Mouse (Mus musculus): ENCODE measurements around the gene Trappc11. TPM values are rescaled to one million over a fixed set of nuclear protein-coding genes. Genes with fewer than 3 reads are reported as not detected.

Gene Trappc11
- polyA plus RNA-seq, 1 experiment from 2014 or later: 32.2 TPM

DNA sequence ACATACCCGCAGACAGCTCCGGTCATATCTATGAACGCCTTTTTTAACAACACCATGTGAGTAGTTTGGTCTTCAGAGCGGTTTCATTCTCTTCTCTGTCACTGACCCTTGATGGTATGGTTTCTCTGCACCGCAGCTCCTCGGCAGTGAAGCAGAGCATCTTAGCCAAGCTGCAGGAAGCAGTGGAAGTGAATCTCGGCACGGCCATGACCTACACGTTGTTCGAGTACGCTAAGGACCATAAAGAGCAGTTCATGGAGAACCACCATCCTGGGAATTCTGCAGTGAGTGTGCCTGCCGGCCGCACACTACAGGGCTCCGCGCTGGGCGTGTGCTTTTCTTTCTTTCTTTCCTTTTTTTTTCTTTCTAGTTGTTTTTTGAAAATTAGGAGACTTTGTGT lies 9.5 kb upstream of the Trappc11 start:
- peaks cover 74% of the 10 kb centered on the region for H3K36me3 ChIP-seq
- 90% methylated on average over 16 of the region's 16 CpGs for WGBS

DNA sequence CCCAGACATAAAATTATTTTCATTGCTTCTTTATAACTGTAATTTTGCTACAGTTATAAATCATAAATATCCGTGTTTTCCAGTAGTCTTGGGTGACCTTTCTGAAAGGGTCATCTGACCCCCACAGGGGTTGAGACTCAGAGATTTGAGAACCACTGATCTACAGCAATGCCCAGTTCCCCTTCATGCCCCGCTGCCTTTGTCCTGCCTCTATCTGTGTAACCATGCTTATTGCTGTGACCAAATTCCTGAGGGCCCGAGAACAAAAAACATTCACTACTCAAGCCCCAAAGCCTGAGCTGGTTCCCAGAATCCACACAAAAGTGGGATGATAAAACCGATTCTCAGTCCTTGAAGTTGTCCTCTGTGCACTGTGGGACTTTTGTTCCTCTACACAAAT lies 5.1 kb upstream of the Trappc11 start:
- H3K4me1 ChIP-seq: peaks cover 8% of the 10 kb centered on the region; the same call in 1 of the 2 replicates
- H3K4me3 ChIP-seq: no peak overlapping the region
- H3K36me3 ChIP-seq: peaks cover 37% of the 10 kb centered on the region
- WGBS: 84% methylated on average over 4 of the region's 4 CpGs
- no peaks in the 10 kb centered on the region for H3K27me3 ChIP-seq
- no peak overlapping the region for H3K27ac ChIP-seq
- no peak overlapping the region for H3K9ac ChIP-seq
- H3K9me3 ChIP-seq: no peaks in the 10 kb centered on the region
- no peak for ATAC-seq (ENCODE audit: insufficient number of reproducible peaks, insufficient read depth, low FRiP score, low TSS enrichment, low read depth)
- no peak overlapping the region for H3K4me2 ChIP-seq

More for the DNA sequence above, 9.5 kb upstream of the Trappc11 start:
- H3K27ac ChIP-seq: no peak overlapping the region
- no peak overlapping the region for H3K4me2 ChIP-seq
- no peaks in the 10 kb centered on the region for H3K4me1 ChIP-seq
- no peaks in the 10 kb centered on the region for H3K27me3 ChIP-seq
- H3K9ac ChIP-seq: no peak overlapping the region
- no peak for ATAC-seq (ENCODE audit: insufficient number of reproducible peaks, insufficient read depth, low FRiP score, low TSS enrichment, low read depth)
- no peak overlapping the region for H3K4me3 ChIP-seq
- H3K9me3 ChIP-seq: no peaks in the 10 kb centered on the region

DNA sequence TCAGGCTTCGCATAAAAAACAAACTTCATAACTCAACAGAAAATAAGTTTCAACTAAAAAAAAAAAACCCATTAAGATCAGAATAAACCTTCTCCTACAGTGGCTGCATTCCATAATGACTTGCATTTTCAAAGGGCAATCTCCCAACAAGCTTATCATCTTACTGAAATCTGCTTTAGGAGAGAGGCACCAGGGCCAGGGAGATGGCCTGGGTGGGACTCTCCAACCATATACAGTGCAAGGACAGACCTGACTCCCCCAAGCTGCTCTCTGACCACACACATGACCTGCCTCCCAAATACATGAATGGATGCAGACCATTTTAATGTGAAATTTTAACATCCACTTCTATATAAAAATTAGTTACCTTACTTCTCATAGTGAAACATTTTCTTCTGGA lies 5.2 kb downstream of the Trappc11 start:
- no peaks in the 10 kb centered on the region for H3K27me3 ChIP-seq
- H3K9me3 ChIP-seq: no peaks in the 10 kb centered on the region
- H3K27ac ChIP-seq: no peak overlapping the region
- H3K36me3 ChIP-seq: peaks cover 49% of the 10 kb centered on the region
- 96% methylated on average over 1 of the region's 1 CpGs for WGBS
- H3K4me1 ChIP-seq: peaks cover 10% of the 10 kb centered on the region
- no peak for ATAC-seq (ENCODE audit: insufficient number of reproducible peaks, insufficient read depth, low FRiP score, low TSS enrichment, low read depth)
- no peak overlapping the region for H3K4me3 ChIP-seq
- no peak overlapping the region for H3K4me2 ChIP-seq
- no peak overlapping the region for H3K9ac ChIP-seq

DNA sequence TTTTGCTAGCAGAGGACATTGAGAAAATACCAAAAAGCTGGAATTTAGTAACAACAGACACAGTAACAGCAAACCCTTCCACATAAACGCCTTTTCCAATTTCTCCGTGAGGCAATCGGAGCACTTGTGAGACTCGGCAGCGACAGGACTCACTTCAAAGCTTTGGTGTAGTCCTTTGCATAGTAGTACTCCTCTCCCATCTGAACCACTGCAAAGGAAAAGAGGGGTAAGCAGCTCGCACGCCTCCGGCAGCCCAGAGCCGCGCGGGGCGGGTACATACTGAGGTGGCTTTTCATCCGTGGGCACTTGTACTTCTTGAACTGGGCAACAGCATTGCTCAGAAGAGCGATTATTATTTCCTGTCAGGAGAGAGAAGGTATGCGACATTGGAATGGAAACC lies 19.7 kb downstream of the Trappc11 start:
- Histone ChIP-seq H3K27ac (no peak overlapping the region), H3K4me3 (no peak overlapping the region), H3K9ac (no peak overlapping the region), H3K36me3 (peaks cover 67% of the 10 kb centered on the region), H3K4me2 (no peak overlapping the region), H3K9me3 (no peaks in the 10 kb centered on the region), H3K4me1 (no peaks in the 10 kb centered on the region), H3K27me3 (no peaks in the 10 kb centered on the region)
- no peak for ATAC-seq (ENCODE audit: insufficient number of reproducible peaks, insufficient read depth, low FRiP score, low TSS enrichment, low read depth)
- 96% methylated on average over 15 of the region's 15 CpGs for WGBS

DNA sequence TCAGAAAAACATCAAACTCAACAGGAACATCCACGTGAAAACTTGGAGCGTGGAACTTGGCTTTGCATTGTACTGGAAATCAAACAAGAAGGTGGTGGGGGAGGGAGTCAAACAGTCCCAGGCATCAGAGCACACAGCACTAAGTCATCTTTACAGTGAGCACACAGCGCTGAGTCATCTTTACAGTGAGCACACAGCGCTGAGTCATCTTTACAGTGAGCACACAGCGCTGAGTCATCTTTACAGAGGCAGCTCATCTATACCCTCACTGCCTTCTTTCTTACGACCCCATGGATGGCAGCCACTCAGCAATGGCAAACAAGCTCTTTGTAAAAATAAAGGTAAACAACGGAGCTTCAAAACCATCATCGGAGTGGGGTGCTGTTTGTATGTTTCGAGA lies 22.3 kb downstream of the Trappc11 start:
- peaks cover 69% of the 10 kb centered on the region for H3K36me3 ChIP-seq
- ATAC-seq (ENCODE audit: insufficient number of reproducible peaks, insufficient read depth, low FRiP score, low TSS enrichment, low read depth): no peak
- H3K4me1 ChIP-seq: no peaks in the 10 kb centered on the region
- H3K4me3 ChIP-seq: no peak overlapping the region
- 92% methylated on average over 9 of the region's 9 CpGs for WGBS
- no peak overlapping the region for H3K9ac ChIP-seq
- H3K27me3 ChIP-seq: no peaks in the 10 kb centered on the region
- no peaks in the 10 kb centered on the region for H3K9me3 ChIP-seq
- H3K4me2 ChIP-seq: no peak overlapping the region
- H3K27ac ChIP-seq: no peak overlapping the region

DNA sequence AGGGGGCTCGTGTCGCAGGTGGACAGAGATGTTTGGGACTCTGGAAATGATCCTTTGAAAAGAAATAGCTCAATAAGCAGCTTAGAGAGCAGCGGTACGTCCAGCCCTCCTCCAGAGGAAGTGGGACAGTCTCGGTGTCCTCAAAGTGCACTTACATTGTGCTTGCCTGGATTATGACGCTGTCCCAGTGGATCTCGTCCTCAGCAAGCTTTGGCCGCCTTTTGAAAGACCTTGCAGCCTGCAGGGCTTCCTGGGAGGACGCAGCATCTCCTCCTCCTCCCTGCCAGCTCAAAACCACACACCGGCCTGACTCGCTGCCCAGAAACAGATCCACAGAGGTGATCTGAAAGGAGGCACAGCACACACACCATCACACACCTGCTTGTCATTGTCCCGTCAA lies 27.8 kb downstream of the Trappc11 start:
- no peak overlapping the region for H3K27ac ChIP-seq
- H3K4me1 ChIP-seq: no peaks in the 10 kb centered on the region
- H3K9me3 ChIP-seq: no peaks in the 10 kb centered on the region
- H3K4me2 ChIP-seq: no peak overlapping the region
- H3K36me3 ChIP-seq: peaks cover 88% of the 10 kb centered on the region
- H3K9ac ChIP-seq: no peak overlapping the region
- WGBS: 89% methylated on average over 12 of the region's 12 CpGs
- ATAC-seq (ENCODE audit: insufficient number of reproducible peaks, insufficient read depth, low FRiP score, low TSS enrichment, low read depth): no peak
- no peaks in the 10 kb centered on the region for H3K27me3 ChIP-seq
- H3K4me3 ChIP-seq: no peak overlapping the region

DNA sequence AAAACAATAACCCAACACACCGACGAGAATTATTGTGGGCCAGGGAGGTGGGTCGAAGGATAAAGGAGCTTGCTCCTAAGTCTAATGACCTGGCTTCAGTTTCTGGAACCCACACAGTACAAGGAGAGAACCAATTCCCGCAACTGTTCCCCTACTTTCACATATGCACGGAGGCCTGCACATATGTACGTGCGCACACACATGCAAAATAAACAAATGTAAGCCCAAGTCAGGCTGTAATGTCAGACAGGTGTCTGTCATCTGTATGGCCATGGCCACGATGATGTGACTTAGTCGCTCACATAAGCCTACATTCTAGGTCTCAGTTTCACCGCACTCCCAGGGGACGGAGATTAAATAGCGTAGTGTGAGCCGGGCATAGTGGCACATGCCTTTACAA lies 30.7 kb downstream of the Trappc11 start:
- H3K4me2 ChIP-seq: no peak overlapping the region
- no peaks in the 10 kb centered on the region for H3K4me1 ChIP-seq
- no peaks in the 10 kb centered on the region for H3K9me3 ChIP-seq
- WGBS: 92% methylated on average over 13 of the region's 13 CpGs
- no peak overlapping the region for H3K4me3 ChIP-seq
- peaks cover 89% of the 10 kb centered on the region for H3K36me3 ChIP-seq
- no peaks in the 10 kb centered on the region for H3K27me3 ChIP-seq
- ATAC-seq (ENCODE audit: insufficient number of reproducible peaks, insufficient read depth, low FRiP score, low TSS enrichment, low read depth): no peak
- H3K27ac ChIP-seq: no peak overlapping the region
- H3K9ac ChIP-seq: no peak overlapping the region

DNA sequence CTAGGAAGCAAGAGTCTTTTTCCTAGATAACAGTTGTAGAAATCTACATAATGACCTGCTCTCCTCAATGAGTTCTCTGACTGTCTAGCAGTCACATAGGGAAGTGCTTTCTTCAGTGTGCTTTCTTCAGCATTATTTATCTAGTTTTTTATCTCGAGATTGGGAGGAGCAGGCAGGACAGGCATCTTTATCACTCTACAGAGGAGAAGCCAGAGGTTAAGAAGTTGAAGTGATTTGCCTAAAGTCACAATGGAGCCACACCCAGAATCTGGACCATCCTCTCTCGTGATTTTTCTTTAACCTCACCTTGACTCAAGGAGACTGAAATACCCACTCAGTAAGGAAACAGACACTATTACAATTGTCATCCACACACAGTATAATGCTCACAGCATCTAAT lies 31.3 kb downstream of the Trappc11 start:
- H3K4me1 ChIP-seq: no peaks in the 10 kb centered on the region
- H3K4me2 ChIP-seq: no peak overlapping the region
- H3K36me3 ChIP-seq: peaks cover 89% of the 10 kb centered on the region
- no peaks in the 10 kb centered on the region for H3K9me3 ChIP-seq
- H3K4me3 ChIP-seq: no peak overlapping the region
- H3K27ac ChIP-seq: no peak overlapping the region
- WGBS: 78% methylated on average over 2 of the region's 2 CpGs
- no peak overlapping the region for H3K9ac ChIP-seq
- H3K27me3 ChIP-seq: no peaks in the 10 kb centered on the region
- ATAC-seq (ENCODE audit: insufficient number of reproducible peaks, insufficient read depth, low FRiP score, low TSS enrichment, low read depth): no peak

DNA sequence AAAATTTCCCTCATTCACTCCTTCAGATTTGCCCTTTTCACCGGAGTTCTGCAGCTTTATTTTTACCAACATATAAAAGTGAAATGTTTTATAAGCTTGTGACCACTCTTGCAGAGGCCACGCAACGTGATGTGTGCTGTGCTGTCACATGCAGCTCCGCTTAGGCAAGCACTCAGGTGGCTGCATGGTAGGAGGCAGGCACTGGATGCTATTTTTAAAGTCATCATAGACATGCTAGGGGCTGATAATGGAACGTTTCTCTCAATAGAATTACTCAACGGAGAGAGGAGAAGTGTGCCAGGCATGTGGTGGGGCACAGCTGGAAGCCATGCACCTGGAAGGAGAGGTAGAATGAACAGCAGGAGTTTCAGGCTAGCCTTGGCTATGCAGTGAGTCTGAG lies 37.8 kb downstream of the Trappc11 start:
- no peaks in the 10 kb centered on the region for H3K9me3 ChIP-seq
- ATAC-seq (ENCODE audit: insufficient number of reproducible peaks, insufficient read depth, low FRiP score, low TSS enrichment, low read depth): no peak
- H3K36me3 ChIP-seq: peaks cover 87% of the 10 kb centered on the region
- 90% methylated on average over 6 of the region's 6 CpGs for WGBS
- no peak overlapping the region for H3K4me2 ChIP-seq
- H3K9ac ChIP-seq: no peak overlapping the region
- no peak overlapping the region for H3K27ac ChIP-seq
- no peaks in the 10 kb centered on the region for H3K4me1 ChIP-seq
- H3K27me3 ChIP-seq: no peaks in the 10 kb centered on the region
- H3K4me3 ChIP-seq: no peak overlapping the region

DNA sequence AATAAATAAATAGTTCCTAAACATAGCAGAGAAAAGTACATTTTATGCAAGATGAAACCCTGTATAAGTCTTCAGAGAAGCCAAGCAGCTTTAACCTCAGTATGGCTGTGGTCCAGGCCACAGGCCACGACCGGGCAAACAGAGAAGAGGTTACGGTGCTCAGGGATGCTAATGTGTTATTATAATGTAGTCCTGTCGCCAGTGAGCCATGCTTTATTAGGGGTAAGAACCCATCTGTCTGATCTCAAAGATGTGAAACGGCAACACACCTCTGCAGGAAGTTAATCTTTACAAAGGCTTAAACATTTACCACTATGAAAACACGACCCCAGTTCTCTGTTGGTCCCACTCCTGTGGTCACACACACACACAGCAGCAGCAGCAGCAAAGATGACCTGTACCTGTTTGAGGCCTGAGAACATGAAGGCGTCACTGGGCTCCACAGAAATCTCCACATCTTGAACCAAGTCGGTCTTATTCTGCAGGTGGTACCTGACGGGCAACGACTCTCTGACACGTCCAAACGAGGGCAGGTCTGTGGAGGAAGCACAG lies 38.6 kb downstream of the Trappc11 start:
- Histone ChIP-seq H3K4me3 (no peak overlapping the region), H3K27ac (no peak overlapping the region), H3K36me3 (peaks cover 85% of the 10 kb centered on the region), H3K9me3 (no peaks in the 10 kb centered on the region), H3K4me1 (no peaks in the 10 kb centered on the region), H3K9ac (no peak overlapping the region), H3K4me2 (no peak overlapping the region), H3K27me3 (no peaks in the 10 kb centered on the region)
- ATAC-seq (ENCODE audit: insufficient number of reproducible peaks, insufficient read depth, low FRiP score, low TSS enrichment, low read depth): no peak
- 89% methylated on average over 12 of the region's 12 CpGs for WGBS

DNA sequence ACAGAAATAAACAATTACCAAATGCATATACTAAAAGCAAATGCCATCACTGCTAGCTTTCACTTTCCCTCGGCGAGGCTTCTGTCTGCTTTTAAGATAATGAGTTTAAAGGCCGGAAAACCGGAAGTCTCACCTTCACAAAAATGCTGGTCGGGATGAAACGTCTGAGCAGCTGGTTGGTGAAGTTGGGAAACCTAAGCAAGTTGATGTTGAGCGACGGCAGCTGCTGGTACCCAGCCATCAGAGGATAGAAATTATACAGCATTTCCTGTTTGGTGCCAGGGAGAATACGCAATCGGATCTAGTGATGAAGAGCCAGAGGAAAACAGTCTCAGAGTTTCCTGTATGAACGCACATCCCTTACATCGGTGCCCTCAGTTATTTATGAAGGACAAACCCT lies 40.2 kb downstream of the Trappc11 start:
- Histone ChIP-seq H3K4me3 (no peak overlapping the region), H3K27ac (no peak overlapping the region), H3K4me1 (no peaks in the 10 kb centered on the region), H3K9ac (no peak overlapping the region), H3K4me2 (no peak overlapping the region), H3K27me3 (no peaks in the 10 kb centered on the region), H3K9me3 (no peaks in the 10 kb centered on the region), H3K36me3 (peaks cover 85% of the 10 kb centered on the region)
- WGBS: 91% methylated on average over 12 of the region's 12 CpGs
- no peak for ATAC-seq (ENCODE audit: insufficient number of reproducible peaks, insufficient read depth, low FRiP score, low TSS enrichment, low read depth)

DNA sequence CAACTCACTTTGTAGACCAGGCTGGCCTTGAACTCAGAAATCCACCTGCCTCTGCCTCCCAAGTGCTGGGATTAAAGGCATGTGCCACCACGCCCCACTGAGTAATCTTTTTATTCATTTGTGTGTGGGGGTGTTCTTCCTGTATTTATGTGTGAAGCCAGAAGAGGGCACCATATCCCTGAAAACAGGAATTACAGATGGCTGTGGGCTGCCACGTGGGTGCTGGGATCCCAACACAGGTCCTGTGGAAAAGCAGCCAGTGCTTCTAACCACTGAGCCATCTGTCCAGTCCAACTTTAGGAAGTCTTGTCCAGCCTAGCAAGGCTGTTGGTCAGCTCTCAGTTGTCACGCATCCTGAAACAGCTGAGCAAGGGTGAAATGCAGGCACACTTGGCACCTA lies 46.0 kb downstream of the Trappc11 start:
- H3K9ac ChIP-seq: no peak overlapping the region
- no peaks in the 10 kb centered on the region for H3K4me1 ChIP-seq
- no peaks in the 10 kb centered on the region for H3K27me3 ChIP-seq
- H3K9me3 ChIP-seq: peaks cover 4% of the 10 kb centered on the region; the same call in 1 of the 2 replicates
- no peak overlapping the region for H3K4me2 ChIP-seq
- no peak overlapping the region for H3K4me3 ChIP-seq
- no peak overlapping the region for H3K27ac ChIP-seq
- WGBS: 90% methylated on average over 3 of the region's 3 CpGs
- no peak for ATAC-seq (ENCODE audit: insufficient number of reproducible peaks, insufficient read depth, low FRiP score, low TSS enrichment, low read depth)
- H3K36me3 ChIP-seq: peaks cover 44% of the 10 kb centered on the region

Measured in embryonic facial prominence, embryonic 13.5 days (tissue).